Mouse (Mus musculus): ENCODE results near the gene Fastkd5. TPM values are rescaled to one million over a fixed set of nuclear protein-coding genes. Genes with fewer than 3 reads are reported as not detected.

Fastkd5 gene
- total RNA-seq, 2 experiments from 2014 or later: 6.0 to 7.5 TPM

DNA sequence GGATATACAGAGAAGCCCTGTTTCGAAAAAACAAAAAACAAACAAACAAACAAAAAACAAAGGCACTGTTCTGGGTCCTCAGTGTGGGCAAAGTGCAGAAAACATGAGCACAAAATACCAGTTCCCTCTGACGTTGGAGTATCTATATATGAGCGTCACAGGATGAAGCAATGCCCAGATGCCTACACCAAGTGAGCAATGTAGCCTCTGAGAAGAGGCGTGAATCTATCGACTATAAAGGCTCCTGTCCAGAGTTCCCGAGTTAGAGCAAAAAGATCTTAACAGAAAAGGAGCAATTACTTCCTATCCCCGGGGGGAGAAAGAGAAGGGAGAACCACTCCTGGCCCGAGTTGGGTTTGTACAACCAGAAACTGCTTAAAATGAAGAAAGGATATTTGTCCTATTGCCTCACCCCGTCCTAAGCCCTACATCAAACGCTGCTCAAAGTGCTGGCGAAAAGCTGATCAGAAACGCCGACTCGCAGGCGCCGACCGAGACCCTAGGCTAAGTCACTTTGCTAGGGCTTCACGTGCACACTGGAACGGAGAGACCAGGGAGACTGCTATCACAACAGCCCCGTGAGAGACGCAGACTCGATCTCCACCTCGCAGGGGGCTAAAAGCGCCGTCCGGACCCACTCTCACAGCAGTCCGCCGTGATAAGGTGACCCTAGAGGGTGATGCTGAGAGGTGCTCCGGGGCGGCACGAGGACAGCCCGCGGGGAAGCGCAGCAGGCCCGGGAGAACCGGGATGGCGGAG, 568 bp downstream of the Fastkd5 start:
- Histone ChIP-seq H3K4me3 (peak overlapping the region; percentile 97), H3K27ac (peak overlapping the region; percentile 88)
- DNase-seq: no peak
- no peak for TF ChIP-seq CTCF (IDR thresholded peaks at IDR 0.05)
- intact Hi-C loops (cut with DNase I): no loop called here

DNA sequence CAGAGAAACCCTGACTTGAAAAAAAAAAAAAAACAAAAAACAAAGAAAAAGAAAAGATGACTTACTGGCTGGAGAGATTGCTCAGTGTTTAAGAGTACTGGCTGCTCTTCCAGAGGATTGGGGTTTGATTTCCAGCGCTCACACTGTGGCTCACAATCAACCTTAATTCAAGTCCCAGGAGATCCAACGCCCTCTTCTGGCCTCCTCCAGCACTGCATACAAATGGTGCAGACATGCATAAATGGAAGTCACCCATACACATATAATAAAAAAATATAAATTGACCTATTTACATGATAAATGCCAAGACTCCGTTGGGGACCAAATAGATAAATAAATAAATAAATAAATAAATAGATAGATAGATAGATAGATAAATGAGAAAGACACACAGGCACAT, 1.4 kb downstream of the Fastkd5 start:
- intact Hi-C loops (cut with DNase I): no loop called here
- Histone ChIP-seq H3K4me3 (peak overlapping the region; percentile 97), H3K27ac (no peak overlapping the region)
- no peak for DNase-seq
- TF ChIP-seq CTCF (IDR thresholded peaks at IDR 0.05): peak; percentile 32

- Histone ChIP-seq H3K4me3 (no peak overlapping the region), H3K27ac (no peak overlapping the region)
- intact Hi-C loops (cut with DNase I): loop anchor here (10.0 kb wide), 1 partner anchor 146 kb away; no protein-coding TSS in a partner anchor
- no peak for DNase-seq
- TF ChIP-seq CTCF (IDR thresholded peaks at IDR 0.05): no peak
These were observed 10.9 kb downstream of the Fastkd5 start for GRCm38 (mm10) chr2:130618972-130619371.

- no peak overlapping the region for H3K4me3 ChIP-seq
- DNase-seq: no peak
- intact Hi-C loops (cut with DNase I): loop anchor here (10.0 kb wide), 1 partner anchor 152 kb away; no protein-coding TSS in a partner anchor
- no peak overlapping the region for H3K27ac ChIP-seq
- TF ChIP-seq CTCF (IDR thresholded peaks at IDR 0.05): peak; percentile 58
These were observed 16.7 kb downstream of the Fastkd5 start for GRCm38 (mm10) chr2:130613091-130613490.

DNA sequence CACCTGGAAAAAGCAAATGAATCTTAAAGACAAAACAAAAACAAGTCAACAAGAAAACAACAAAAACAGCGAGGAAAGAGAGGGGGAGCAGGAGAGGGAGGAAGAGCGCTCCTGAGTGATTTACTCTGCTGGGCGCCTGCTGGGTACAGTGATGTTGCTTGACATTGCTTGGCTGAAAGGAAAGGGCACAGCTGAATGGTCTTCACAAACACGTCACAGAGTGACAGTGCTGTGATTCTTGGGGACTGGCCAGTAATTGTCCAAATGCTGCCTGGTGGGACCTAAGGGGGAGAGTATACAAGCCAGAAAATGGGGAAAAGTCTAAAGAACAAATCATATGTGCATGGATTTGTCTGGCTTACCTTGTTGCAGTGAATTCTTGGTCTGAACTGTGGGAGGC, 27.6 kb downstream of the Fastkd5 start:
- DNase-seq: no peak
- intact Hi-C loops (cut with DNase I): no loop called here
- no peak overlapping the region for H3K27ac ChIP-seq
- no peak for TF ChIP-seq CTCF (IDR thresholded peaks at IDR 0.05)
- no peak overlapping the region for H3K4me3 ChIP-seq

GRCm38 (mm10) chr2:130598399-130598798, 31.4 kb downstream of the Fastkd5 start:
- Histone ChIP-seq H3K27ac (no peak overlapping the region), H3K4me3 (no peak overlapping the region)
- intact Hi-C loops (cut with DNase I): no loop called here
- no peak for DNase-seq
- no peak for TF ChIP-seq CTCF (IDR thresholded peaks at IDR 0.05)

DNA sequence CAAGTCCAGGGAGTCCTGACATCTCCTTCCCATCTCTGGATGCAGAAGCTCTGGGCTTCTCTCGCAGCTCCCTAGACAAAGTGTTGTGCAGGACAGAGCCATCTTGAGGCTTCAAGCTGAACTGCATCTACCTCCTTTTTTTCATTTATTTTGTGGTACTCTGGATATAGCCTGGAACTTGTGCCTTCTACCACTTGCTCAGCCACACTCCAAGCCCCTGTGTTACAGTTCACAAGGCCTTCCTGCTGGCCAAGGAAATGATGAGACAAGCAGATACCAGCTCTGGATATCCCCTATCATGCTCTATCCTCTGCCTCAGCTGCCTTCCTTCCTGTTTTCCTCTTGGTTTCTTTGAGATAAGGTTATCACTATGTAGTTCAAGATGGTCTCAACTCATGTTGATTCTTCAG, 32.2 kb downstream of the Fastkd5 start:
- TF ChIP-seq CTCF (IDR thresholded peaks at IDR 0.05): peak; percentile 74
- Histone ChIP-seq H3K27ac (no peak overlapping the region), H3K4me3 (no peak overlapping the region)
- intact Hi-C loops (cut with DNase I): no loop called here
- no peak for DNase-seq

DNA sequence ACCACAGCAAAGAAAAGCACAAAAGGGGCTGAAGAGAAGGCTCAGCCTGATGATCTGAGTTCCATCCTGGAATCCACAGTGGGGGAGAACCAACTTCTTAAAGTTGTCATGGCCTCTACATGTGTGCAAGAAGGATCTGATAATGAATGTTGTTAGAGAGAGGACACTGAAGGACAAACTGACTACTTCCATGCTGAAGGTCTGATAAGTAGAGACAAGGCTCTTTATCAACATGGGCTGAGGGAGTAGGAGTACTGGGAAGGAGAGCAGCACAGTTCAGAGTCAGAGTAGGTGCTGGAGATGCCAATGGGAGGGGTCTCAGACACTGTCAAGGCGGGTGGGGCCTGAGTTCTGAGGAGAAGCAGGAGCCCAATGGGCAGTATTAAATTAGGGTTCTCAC, 34.2 kb downstream of the Fastkd5 start:
- no peak overlapping the region for H3K27ac ChIP-seq
- intact Hi-C loops (cut with DNase I): no loop called here
- no peak for DNase-seq
- no peak for TF ChIP-seq CTCF (IDR thresholded peaks at IDR 0.05)
- no peak overlapping the region for H3K4me3 ChIP-seq

- TF ChIP-seq CTCF (IDR thresholded peaks at IDR 0.05): no peak
- intact Hi-C loops (cut with DNase I): no loop called here
- peak overlapping the region; percentile 25; the same call in 1 of the 2 replicates for H3K27ac ChIP-seq
- no peak overlapping the region for H3K4me3 ChIP-seq
- peak; percentile 72 for DNase-seq
These were observed 38.8 kb downstream of the Fastkd5 start for GRCm38 (mm10) chr2:130591016-130591415.

- Histone ChIP-seq H3K27ac (peak overlapping the region; percentile 58), H3K4me3 (no peak overlapping the region)
- intact Hi-C loops (cut with DNase I): no loop called here
- DNase-seq: no peak
- TF ChIP-seq CTCF (IDR thresholded peaks at IDR 0.05): no peak
These were observed 40.1 kb downstream of the Fastkd5 start for GRCm38 (mm10) chr2:130589761-130590160.

DNA sequence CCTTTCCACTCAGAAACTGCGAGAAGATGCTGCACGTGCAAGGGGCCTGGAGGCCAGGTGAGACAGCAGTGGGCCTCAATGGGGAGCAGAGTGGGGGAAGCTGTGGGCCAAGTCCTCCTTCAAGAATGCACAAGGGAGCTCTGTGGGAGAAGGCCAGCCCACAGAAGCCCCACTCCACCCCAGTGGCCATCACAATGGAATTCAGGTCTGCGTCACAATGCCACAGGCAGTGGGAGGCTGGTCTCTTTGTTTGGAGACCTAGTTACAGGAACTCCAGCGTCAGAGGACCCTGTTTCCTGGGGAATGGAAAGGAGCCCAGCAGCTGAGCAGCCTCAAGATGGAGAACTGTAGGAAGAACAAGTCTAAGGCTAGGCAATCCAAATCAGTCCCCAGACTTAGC, 40.7 kb downstream of the Fastkd5 start:
- DNase-seq: no peak
- Histone ChIP-seq H3K4me3 (no peak overlapping the region), H3K27ac (peak overlapping the region; percentile 38)
- TF ChIP-seq CTCF (IDR thresholded peaks at IDR 0.05): no peak
- intact Hi-C loops (cut with DNase I): no loop called here

- intact Hi-C loops (cut with DNase I): no loop called here
- TF ChIP-seq CTCF (IDR thresholded peaks at IDR 0.05): no peak
- no peak for DNase-seq
- Histone ChIP-seq H3K27ac (no peak overlapping the region), H3K4me3 (no peak overlapping the region)
These were observed 41.5 kb downstream of the Fastkd5 start for GRCm38 (mm10) chr2:130588373-130588772.

DNA sequence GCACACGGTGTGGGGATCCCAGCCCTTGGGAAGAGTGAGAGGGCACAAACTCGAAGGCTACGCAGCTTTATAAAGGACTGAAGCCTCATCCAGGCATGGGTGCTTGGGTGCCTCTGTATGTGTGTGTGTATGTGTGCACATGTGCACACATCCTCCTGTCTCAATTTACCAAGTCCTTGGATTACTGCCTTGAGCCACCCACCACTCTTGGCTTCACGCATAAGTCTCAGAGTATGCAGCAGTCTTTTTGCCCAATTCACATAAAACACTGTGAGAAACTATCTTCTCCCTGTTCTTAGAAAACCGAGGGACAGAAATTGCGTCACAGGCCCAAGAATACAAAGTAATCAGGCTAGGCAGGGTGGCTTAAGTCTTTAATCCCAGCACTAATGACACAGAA, 43.8 kb downstream of the Fastkd5 start:
- Histone ChIP-seq H3K4me3 (no peak overlapping the region), H3K27ac (no peak overlapping the region)
- DNase-seq: no peak
- intact Hi-C loops (cut with DNase I): no loop called here
- TF ChIP-seq CTCF (IDR thresholded peaks at IDR 0.05): no peak

Data from gastrocnemius, adult 2 months (tissue).